Mouse (Mus musculus): Measurements from ENCODE around the gene Thsd4.

DNA sequence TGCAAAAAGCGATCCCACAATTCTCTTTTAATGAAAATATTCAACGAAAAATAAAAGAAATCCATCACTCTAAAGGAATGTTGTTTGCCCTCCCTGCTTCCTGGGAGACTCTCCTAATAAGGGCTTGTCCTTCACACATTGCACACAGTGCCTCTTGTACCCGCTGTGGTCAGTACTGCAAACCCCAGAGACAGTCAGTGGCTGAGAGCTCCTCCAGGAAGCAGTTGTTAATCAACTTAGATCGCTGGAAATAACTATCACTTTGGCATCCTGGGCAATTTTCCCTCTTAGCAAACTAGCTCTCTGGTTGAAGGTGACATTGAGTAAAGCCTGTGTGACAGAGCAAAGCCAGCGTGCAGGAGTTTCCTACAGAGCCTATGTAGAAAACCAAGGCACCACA, 5.2 kb upstream of the Thsd4 start:
- no peak for TF ChIP-seq CTCF (IDR thresholded peaks at IDR 0.05; ENCODE audit: low read depth)
- no peak for TF ChIP-seq EP300 (IDR thresholded peaks at IDR 0.05; ENCODE audit: low read depth)
